Mouse (Mus musculus): Measurements from ENCODE around the gene Sim1. TPM values are rescaled to one million over a fixed set of nuclear protein-coding genes. Genes with fewer than 3 reads are reported as not detected.

Gene Sim1
- polyA plus RNA-seq, 1 experiment from 2014 or later: 0.05 TPM

GRCm38 (mm10) chr10:50899846-50900745, 5.5 kb downstream of the Sim1 start:
- peaks cover 100% of the 10 kb centered on the region for H3K27me3 ChIP-seq (replicated peaks; ENCODE audit: control insufficient read depth, insufficient read depth, low read length)
- no peak for DNase-seq (ENCODE audit: low spot score)
- no peaks in the 10 kb centered on the region for H3K9me3 ChIP-seq (ENCODE audit: control insufficient read depth, low read length)
- no peak for ATAC-seq (replicated peaks; ENCODE audit: low FRiP score, low TSS enrichment, low read depth)
- H3K9ac ChIP-seq (ENCODE audit: low read length): no peak overlapping the region
- no peak overlapping the region for H3K4me2 ChIP-seq (ENCODE audit: low read length)
- no peaks in the 10 kb centered on the region for H3K36me3 ChIP-seq (ENCODE audit: control insufficient read depth, insufficient read depth, low read length)
- no peak overlapping the region for H3K27ac ChIP-seq (ENCODE audit: low read depth)
- 4% methylated on average over 21 of the region's 21 CpGs for WGBS
- no peaks in the 10 kb centered on the region for H3K4me1 ChIP-seq (replicated peaks; ENCODE audit: control insufficient read depth, insufficient read depth, low read length)
- H3K4me3 ChIP-seq (ENCODE audit: low read depth, low read length): no peak overlapping the region

GRCm38 (mm10) chr10:50900746-50901600, 6.4 kb downstream of the Sim1 start:
- Histone ChIP-seq H3K4me2 (ENCODE audit: low read length) (no peak overlapping the region), H3K9ac (ENCODE audit: low read length) (no peak overlapping the region), H3K27me3 (replicated peaks; ENCODE audit: control insufficient read depth, insufficient read depth, low read length) (peaks cover 100% of the 10 kb centered on the region), H3K27ac (ENCODE audit: low read depth) (no peak overlapping the region), H3K4me3 (ENCODE audit: low read depth, low read length) (peak overlapping the region; percentile 1; the same call in 1 of the 2 replicates), H3K36me3 (ENCODE audit: control insufficient read depth, insufficient read depth, low read length) (no peaks in the 10 kb centered on the region), H3K4me1 (replicated peaks; ENCODE audit: control insufficient read depth, insufficient read depth, low read length) (no peaks in the 10 kb centered on the region), H3K9me3 (ENCODE audit: control insufficient read depth, low read length) (no peaks in the 10 kb centered on the region)
- DNase-seq (ENCODE audit: low spot score) (no peak), ATAC-seq (replicated peaks; ENCODE audit: low FRiP score, low TSS enrichment, low read depth) (0 out of 2 replicates have a peak, but pooled peaks have one; percentile 41)
- WGBS: under 1% methylated on average over 42 of the region's 42 CpGs

- no peaks in the 10 kb centered on the region for H3K4me1 ChIP-seq (replicated peaks; ENCODE audit: control insufficient read depth, insufficient read depth, low read length)
- no peak overlapping the region for H3K9ac ChIP-seq (ENCODE audit: low read length)
- no peak overlapping the region for H3K4me3 ChIP-seq (ENCODE audit: low read depth, low read length)
- no peaks in the 10 kb centered on the region for H3K36me3 ChIP-seq (ENCODE audit: control insufficient read depth, insufficient read depth, low read length)
- no peak for DNase-seq (ENCODE audit: low spot score)
- H3K9me3 ChIP-seq (ENCODE audit: control insufficient read depth, low read length): no peaks in the 10 kb centered on the region
- ATAC-seq (replicated peaks; ENCODE audit: low FRiP score, low TSS enrichment, low read depth): no peak
- no peak overlapping the region for H3K27ac ChIP-seq (ENCODE audit: low read depth)
- H3K27me3 ChIP-seq (replicated peaks; ENCODE audit: control insufficient read depth, insufficient read depth, low read length): peaks cover 100% of the 10 kb centered on the region
- no peak overlapping the region for H3K4me2 ChIP-seq (ENCODE audit: low read length)
- 4% methylated on average over 19 of the region's 19 CpGs for WGBS
These were observed 7.3 kb downstream of the Sim1 start for GRCm38 (mm10) chr10:50901601-50902475.

- Histone ChIP-seq H3K9ac (ENCODE audit: low read length) (no peak overlapping the region), H3K27ac (ENCODE audit: low read depth) (no peak overlapping the region), H3K4me3 (ENCODE audit: low read depth, low read length) (no peak overlapping the region), H3K4me1 (replicated peaks; ENCODE audit: control insufficient read depth, insufficient read depth, low read length) (no peaks in the 10 kb centered on the region), H3K9me3 (ENCODE audit: control insufficient read depth, low read length) (no peaks in the 10 kb centered on the region), H3K4me2 (ENCODE audit: low read length) (peak overlapping the region; percentile 13), H3K36me3 (ENCODE audit: control insufficient read depth, insufficient read depth, low read length) (no peaks in the 10 kb centered on the region), H3K27me3 (replicated peaks; ENCODE audit: control insufficient read depth, insufficient read depth, low read length) (peaks cover 100% of the 10 kb centered on the region)
- WGBS: 2% methylated on average over 43 of the region's 43 CpGs
- ATAC-seq (replicated peaks; ENCODE audit: low FRiP score, low TSS enrichment, low read depth): 0 out of 2 replicates have a peak, but pooled peaks have one; percentile 2
- DNase-seq (ENCODE audit: low spot score): peak; percentile 86
These were observed 8.5 kb downstream of the Sim1 start for GRCm38 (mm10) chr10:50902741-50903715.

GRCm38 (mm10) chr10:50903846-50904763, 9.6 kb downstream of the Sim1 start:
- Histone ChIP-seq H3K27me3 (replicated peaks; ENCODE audit: control insufficient read depth, insufficient read depth, low read length) (peaks cover 100% of the 10 kb centered on the region), H3K27ac (ENCODE audit: low read depth) (no peak overlapping the region), H3K4me3 (ENCODE audit: low read depth, low read length) (no peak overlapping the region), H3K36me3 (ENCODE audit: control insufficient read depth, insufficient read depth, low read length) (no peaks in the 10 kb centered on the region), H3K4me1 (replicated peaks; ENCODE audit: control insufficient read depth, insufficient read depth, low read length) (no peaks in the 10 kb centered on the region), H3K9ac (ENCODE audit: low read length) (no peak overlapping the region), H3K4me2 (ENCODE audit: low read length) (no peak overlapping the region), H3K9me3 (ENCODE audit: control insufficient read depth, low read length) (no peaks in the 10 kb centered on the region)
- WGBS: 3% methylated on average over 26 of the region's 26 CpGs
- DNase-seq (ENCODE audit: low spot score) (no peak), ATAC-seq (replicated peaks; ENCODE audit: low FRiP score, low TSS enrichment, low read depth) (no peak)

GRCm38 (mm10) chr10:50904764-50905701, 10.5 kb downstream of the Sim1 start:
- Histone ChIP-seq H3K4me3 (ENCODE audit: low read depth, low read length) (no peak overlapping the region), H3K9me3 (ENCODE audit: control insufficient read depth, low read length) (no peaks in the 10 kb centered on the region), H3K27me3 (replicated peaks; ENCODE audit: control insufficient read depth, insufficient read depth, low read length) (peaks cover 100% of the 10 kb centered on the region), H3K9ac (ENCODE audit: low read length) (no peak overlapping the region), H3K4me2 (ENCODE audit: low read length) (no peak overlapping the region), H3K27ac (ENCODE audit: low read depth) (no peak overlapping the region), H3K36me3 (ENCODE audit: control insufficient read depth, insufficient read depth, low read length) (no peaks in the 10 kb centered on the region), H3K4me1 (replicated peaks; ENCODE audit: control insufficient read depth, insufficient read depth, low read length) (no peaks in the 10 kb centered on the region)
- DNase-seq (ENCODE audit: low spot score) (no peak), ATAC-seq (replicated peaks; ENCODE audit: low FRiP score, low TSS enrichment, low read depth) (no peak)
- WGBS: 12% methylated on average over 29 of the region's 29 CpGs

Measured in intestine, embryonic 14.5 days (tissue).